Mouse (Mus musculus): ENCODE results near the gene Klhl35. TPM values are rescaled to one million over a fixed set of nuclear protein-coding genes. Genes with fewer than 3 reads are reported as not detected.
"Not testable (repeated sequence)": the region's sequence is repeated elsewhere in the genome, so short reads cannot be mapped to it uniquely, and the experiment has no call there.

Gene Klhl35
- polyA plus RNA-seq, 2 experiments from 2014 or later = not detected

- ATAC-seq = no peak
Observed at GRCm38 (mm10) chr7:99501148-99501547, 35.3 kb downstream of the Klhl35 start.

DNA sequence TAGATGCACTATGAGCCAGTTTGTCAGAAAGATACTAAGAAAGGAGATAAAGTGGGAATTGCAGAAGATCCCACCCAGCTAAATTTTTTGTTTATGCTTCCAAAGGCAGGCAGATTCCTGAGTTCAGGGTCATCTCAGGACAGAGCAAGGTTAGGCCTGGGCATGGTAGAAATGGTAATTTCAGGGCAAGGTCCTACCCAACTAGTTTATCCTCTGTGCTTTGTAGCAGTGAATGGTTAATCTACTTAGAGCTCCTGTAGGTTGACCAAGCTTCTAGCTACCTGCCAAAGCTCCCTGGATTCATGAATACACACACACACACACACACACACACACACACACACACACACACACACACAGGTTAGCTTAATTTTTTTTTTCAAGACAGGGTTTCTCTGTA is 38.8 kb downstream of the Klhl35 start:
- ATAC-seq = no peak

DNA sequence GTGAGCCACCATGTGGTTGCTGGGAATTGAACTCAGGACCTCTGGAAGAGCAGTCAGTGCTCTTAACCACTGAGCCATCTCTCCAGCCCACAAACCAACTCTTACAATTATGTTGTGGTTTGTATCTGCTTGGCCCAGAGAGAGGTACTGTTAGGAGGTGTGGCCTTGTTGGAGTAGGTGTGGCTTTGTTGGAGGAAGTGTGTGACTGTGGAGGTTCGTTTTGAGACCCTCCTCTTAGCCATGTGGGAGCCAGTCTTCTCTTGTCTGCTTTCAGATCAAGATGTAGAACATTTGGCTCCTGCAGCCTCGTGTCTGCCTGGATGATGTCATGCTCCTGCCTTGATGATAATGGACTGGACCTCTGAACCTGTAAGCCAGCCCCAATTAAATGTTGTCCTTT is 42.4 kb downstream of the Klhl35 start:
- not testable (repeated sequence) for ATAC-seq

DNA sequence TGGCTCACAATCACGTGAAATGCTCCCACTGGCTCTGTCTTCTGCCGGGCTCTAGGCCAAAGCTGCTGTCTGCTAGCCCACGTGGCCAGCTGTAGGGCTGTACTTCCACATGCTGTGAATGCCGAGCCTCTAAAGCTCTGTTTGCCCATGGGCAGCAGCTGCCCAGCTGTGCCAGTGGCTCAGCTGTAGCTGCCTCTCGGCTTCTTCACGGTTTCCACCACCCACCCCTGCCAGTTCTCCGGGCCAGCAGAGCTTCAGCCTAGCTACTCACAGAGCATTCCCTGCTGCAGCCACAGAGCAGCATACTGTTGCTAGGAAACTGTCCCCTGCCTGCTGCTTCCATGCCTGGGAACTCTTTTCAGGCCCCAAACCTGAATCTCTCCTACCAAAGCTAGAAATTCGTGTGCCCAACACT is 44.3 kb downstream of the Klhl35 start:
- ATAC-seq = no peak

DNA sequence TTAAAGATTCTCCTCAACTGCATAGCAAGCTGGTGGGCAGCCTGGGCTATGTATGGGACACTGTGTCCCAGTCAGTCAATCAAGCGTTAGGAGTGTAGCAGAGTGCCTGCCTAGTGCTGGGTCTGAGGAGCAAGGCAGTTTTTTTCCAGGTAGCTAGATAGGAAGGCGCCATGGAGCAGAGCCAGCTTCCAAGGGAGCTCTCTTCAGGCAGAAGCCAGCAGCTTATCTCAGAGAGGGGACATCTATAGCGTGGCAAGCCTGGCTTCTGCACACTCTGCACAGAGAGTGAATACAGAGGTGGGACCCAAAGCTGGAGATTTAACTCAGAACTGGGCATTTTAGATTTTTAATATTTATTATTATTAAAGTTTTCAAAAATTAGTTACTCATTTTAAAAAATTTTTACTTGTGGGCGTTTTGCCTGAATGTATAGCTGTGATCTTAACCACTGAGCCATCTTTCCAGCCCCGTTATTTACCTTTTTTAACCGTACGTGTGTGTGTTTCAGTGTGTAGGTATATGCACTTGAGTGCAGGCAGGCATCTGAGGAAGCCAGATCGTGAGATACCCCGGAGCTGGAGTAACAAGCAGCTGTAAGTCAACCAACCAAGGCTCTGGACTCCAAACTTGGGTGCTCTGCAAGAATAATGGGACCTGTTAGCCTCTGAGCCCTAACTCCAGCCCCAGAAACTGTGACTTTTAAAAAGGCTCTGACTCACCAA is 50.4 kb downstream of the Klhl35 start:
- ATAC-seq = no peak

GRCm38 (mm10) chr7:99516814-99517157 is 51.0 kb downstream of the Klhl35 start:
- no peak for ATAC-seq

- ATAC-seq = no peak
Observed at GRCm38 (mm10) chr7:99518954-99519644, 53.3 kb downstream of the Klhl35 start.

- ATAC-seq = no peak
Observed at GRCm38 (mm10) chr7:99523121-99523520, 57.3 kb downstream of the Klhl35 start.

Other genes starting within 250 kb of the Klhl35 start
- gene Mogat2, start 227.4 kb upstream of the Klhl35 start, polyA plus RNA-seq (2017; shearing (Covaris generic)) = not detected
- 1 to 10 TPM; 2.8 to 4.1 TPM for gene Map6, start 198.6 kb upstream of the Klhl35 start, polyA plus RNA-seq (2017; shearing (Covaris generic))
- not detected for gene Serpinh1, start 112.8 kb upstream of the Klhl35 start, polyA plus RNA-seq (2017; shearing (Covaris generic))
- gene Gdpd5, start 84.6 kb upstream of the Klhl35 start, polyA plus RNA-seq (2017; shearing (Covaris generic)) = 10 to 100 TPM in 1 of 2 experiments, 1 to 10 TPM in 1; 9.7 to 14.7 TPM
- gene Rps3, start 17.7 kb downstream of the Klhl35 start, polyA plus RNA-seq (2017; shearing (Covaris generic)) = 1,000 to 10,000 TPM; 2,602 to 3,921 TPM
- 10 to 100 TPM in 1 of 2 experiments, 1 to 10 TPM in 1; 8.3 to 12.0 TPM for gene Arrb1, start 69.5 kb downstream of the Klhl35 start, polyA plus RNA-seq (2017; shearing (Covaris generic))
- under 1 TPM in 1 of 2 experiments, not detected in 1; 0.25 TPM for gene Tpbgl, start 161.1 kb downstream of the Klhl35 start, polyA plus RNA-seq (2017; shearing (Covaris generic))
- not detected for gene Slco2b1, start 245.3 kb downstream of the Klhl35 start, polyA plus RNA-seq (2017; shearing (Covaris generic))